Mouse (Mus musculus) ZHBTc4 (cell line): ENCODE results near the gene Rtn4rl2.

Source experiments
- DNase-seq: peaks from one replicate; pipeline ENCODE4 v3.0.0-alpha.2; 2011; ENCODE audit warnings: low read depth, low spot score

Gene Rtn4rl2

GRCm38 (mm10) chr2:84850407-84851129, 35.9 kb downstream of the Rtn4rl2 start:
- DNase-seq = no peak

DNA sequence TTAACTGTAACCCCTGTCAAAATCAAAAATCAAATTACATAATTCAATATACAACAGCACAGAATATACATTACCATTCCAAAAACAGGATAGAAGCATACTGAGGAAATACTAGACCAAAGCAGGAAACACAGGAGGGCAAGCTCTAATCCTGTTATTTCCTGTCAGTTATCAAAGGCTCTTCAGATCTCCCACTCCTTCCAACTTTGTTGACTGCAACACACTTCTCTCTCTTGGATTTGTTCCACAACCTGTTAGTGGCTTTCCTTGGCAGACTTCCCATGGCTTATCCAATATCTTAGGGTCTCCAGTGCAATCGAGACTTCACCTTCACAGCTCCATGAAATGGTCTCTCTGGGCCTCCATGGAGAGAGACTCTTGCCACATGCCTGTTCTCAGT, 41.3 kb downstream of the Rtn4rl2 start:
- no peak for DNase-seq

DNA sequence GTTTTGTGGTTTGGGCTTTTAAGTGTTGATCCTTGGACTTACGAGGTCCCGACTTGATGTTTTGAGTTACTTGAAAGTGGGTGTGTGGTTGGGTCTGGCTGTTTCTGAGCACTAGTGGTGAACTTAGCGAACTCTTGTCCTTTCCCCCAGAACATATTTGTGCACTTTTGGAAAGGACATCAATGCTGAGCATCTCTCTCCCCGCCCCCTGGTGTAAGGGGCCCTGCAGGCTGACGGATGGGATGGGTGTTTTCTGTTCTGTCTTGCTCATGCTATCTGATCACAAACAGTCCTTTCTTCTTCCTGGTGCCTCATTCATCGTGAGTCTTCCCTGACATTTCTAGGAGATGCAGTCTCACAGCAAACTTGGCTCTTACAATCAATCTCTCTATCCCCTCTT, 42.9 kb downstream of the Rtn4rl2 start:
- DNase-seq = no peak

GRCm38 (mm10) chr2:84841905-84842304, 44.6 kb downstream of the Rtn4rl2 start:
- no peak for DNase-seq

- peak; percentile 7 for DNase-seq
These were observed 45.6 kb downstream of the Rtn4rl2 start for GRCm38 (mm10) chr2:84840748-84841563.

DNA sequence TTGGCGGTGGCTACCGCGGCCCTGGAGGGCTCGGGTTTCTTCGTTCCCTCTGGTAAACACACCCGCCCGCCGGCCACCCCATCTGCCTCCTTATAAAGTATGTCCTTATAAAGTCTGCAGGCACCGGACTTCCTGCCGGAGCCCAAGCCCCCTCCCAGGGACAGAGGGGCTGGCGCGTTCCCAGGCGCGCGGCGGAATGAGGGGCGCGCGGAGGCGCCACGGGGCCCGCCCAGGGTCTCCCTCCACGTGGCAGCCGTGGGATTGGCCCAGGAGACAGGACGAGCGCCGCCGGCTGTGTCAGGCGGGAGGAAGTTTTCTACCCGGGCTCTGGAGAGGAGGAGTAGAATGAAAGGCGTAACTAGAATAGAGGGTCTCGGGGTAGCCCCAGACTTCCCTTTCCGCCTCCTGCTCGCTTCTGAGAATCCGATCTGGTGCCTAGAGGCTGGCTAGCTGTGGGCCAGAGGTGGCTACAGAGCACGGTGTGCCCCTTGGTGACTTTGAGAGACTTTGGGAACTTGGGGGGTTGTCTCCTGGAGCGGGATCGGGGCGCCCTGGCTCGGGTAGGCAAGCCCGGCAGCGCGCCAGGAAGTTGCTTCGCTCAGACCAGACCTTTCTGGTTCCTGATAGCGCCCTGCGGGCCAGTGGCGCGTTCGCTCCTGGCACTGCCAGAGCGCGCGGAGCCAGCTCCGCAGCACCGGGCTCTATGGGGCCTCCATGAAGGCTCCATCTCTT, 46.3 kb downstream of the Rtn4rl2 start:
- peak; percentile 71 for DNase-seq

DNA sequence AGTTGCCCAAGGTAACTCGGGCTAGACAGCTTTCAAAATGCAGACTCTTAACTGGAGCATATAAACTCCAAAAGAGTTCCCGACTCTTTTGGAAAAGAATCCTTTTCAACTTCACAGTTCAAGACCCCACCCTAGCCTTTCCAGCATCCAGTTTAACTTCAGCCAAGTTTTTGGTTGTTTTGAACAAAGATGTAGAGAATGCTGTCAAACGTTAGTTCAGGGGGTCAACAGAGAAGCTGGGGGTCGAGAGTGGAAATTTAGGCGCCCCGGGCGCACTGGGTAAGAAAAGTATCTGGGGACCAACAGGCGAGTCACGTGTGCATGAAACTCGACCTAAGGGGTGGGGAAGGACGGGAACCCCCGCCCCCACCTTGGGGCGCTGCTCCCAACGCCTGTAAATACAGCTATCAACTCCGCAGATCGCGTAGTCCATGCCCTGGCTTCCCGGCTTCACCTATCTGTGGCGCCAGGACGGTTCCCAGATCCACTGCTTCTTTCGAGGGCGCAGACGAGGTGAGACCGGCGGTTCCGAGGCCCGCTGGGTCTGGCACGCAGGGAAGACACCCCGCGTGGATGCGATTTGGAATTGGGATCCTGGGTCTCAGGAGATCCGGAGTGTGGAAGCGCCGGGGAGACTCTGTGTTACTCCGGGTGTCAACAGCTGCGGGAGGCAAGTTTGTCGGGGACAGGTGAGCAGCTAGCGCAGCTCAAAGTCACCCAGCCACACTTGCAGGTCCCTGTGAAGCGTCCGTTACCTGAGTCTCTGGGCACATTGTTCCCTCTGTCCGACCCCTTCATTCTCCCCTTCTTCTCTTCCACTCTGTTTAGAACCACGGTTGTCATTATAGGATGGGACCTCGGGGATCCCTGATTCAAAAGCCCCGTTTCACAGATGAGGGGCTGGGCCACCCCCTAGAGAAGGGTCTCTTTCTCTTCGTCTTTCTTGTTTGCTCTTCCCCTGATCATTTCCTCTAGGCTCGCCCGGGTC, 47.2 kb downstream of the Rtn4rl2 start:
- DNase-seq = peak; percentile 54

GRCm38 (mm10) chr2:84838593-84838949, 47.9 kb downstream of the Rtn4rl2 start, which contains the start of gene Slc43a1:
Slc43a1 (plus strand) TSS chr2:84838850.
- no peak for DNase-seq

DNA sequence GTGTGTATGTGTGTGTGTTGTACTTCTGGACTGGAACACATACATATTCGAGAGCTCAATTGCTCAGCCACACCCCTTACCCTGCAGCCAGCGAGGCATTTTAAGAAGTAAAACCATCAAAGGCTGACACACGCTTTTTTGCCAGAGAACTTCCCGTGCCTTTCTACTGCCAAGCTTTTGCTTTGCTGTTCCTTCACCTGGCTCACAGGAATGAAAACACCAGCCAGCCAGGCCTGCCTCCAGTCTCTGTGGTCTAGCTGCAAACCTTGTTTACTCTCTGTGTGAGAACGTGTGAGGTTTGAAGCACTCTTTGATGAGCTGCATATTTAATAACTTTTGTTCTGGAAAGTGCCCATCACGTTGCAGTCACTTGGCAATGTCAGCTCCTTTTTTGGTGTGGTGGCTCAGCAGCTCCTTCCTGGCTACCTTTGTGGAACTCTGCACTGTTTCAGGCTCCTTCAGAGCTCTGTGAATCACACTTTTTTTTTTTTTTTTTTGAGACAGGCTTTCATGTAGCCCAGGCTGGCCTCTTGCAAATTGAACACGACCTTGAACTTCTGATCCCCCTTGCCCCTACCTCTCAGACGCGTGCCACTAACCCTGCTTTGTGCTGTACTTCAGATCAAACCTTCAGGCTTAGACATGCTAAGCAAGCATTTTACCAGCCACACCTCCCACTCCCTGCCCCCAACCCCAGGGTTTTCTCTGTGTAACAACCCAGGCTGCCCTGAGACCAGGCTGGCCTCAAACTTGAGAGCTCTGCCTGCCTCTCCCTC, 48.5 kb downstream of the Rtn4rl2 start:
- peak; percentile 90 for DNase-seq

- DNase-seq = peak; percentile 85
These were observed 49.4 kb downstream of the Rtn4rl2 start for GRCm38 (mm10) chr2:84837107-84837506.

DNA sequence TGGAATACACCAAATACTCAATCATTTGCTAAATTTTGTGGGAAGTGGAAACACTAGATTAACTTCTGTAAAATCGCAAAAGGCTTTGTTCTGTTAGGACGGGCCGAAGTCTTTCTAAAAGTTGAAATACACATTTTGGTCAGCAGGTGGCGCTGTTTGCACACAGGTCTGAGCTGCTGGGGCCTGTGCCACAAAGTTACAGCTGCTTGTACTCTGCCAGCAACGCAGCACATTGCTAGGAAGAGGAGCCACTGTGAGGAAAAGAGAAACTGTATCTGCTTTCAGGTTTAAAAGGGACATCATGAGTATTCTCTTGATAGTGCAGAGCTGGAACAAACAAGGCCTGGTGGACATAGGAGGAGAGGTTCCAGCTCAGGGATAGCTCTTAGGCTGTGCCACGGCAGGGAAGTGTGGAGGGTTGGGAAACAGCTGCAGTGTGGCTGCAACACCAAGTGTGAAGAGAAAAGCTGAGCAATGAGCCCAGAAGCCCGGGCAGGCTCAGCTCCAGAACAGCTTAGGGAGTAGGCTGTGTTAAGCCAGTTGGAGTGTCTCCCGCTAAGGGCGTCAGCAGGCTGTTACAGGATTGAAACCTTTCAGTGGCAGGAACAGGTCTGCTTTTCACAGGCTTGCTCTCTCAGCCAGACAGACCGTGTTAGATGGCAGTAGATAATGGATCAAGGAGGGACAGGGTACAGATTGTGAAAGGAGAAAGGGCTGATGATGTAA, 54.7 kb downstream of the Rtn4rl2 start:
- peak; percentile 87 for DNase-seq

DNA sequence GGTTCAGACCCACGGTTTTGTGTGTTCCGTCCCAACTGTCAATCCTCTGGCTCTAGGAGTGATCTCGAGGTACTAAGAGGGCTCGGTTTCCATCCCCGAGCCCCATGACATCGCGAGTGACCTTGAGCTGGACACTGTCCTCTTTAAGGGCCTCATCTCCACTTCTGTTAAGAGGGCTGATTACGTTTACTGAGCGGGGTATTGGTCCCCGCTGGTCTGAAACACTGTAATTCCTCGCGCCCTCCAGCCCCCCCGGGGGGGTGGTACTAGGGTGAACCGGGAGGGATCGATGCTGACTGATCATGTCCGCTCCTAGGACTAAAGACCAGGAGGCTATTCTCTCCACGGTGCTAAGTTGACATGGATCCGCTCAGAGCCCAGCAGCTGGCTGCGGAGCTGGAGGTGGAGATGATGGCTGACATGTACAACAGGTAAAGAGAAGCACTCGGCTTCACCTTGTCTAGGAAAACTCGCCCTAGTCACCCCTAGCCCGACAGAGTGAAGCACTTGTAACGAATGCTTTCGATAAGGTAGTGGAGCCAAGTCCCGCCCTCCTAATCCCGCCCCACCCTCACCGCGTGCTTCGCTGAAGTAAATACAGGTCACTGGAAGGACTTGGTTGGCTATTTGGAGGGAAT, 59.1 kb downstream of the Rtn4rl2 start:
- peak; percentile 59 for DNase-seq

DNA sequence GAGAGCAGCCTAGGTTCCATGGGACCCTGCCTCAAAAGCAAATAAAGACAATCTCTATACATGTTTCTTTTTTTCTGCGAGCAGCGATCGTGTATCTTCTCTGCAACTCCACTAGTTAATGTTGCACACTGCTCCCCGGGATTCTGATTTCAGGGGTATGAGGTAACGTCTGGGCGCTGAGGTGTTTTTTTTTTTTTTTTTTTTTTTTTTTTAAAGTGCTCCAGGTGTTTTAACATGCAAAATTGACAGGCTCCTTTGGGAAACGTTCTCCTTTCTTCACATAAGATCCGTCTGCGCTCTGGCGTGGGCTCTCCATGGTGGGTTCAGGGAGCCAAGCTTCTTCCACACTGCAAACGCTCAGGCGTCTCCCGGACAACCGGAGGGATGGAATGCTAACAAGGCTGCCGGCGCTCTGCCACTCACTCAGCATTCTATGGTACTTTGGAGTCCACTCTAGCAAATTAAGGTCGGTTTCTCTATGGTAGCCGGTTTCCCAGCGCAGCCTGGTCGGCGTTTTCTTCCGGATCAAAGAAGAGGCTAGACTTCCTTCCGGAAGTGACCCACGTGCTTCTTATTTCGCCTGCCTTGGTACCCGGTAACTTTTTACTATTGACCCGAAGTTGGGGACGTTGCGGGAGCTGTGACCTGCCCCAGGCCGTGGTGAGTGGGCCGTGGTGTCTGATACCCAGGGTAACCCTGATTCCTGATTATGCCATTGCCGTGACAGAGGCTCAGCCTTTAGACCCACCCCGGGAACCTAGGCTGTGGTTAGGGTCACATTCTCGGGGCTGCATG, 59.8 kb downstream of the Rtn4rl2 start, which contains the start of gene Timm10:
Gene Timm10, plus strand, starts transcription at position 510 of the 795 bp plus-strand sequence.
- peak; percentile 97 for DNase-seq

DNA sequence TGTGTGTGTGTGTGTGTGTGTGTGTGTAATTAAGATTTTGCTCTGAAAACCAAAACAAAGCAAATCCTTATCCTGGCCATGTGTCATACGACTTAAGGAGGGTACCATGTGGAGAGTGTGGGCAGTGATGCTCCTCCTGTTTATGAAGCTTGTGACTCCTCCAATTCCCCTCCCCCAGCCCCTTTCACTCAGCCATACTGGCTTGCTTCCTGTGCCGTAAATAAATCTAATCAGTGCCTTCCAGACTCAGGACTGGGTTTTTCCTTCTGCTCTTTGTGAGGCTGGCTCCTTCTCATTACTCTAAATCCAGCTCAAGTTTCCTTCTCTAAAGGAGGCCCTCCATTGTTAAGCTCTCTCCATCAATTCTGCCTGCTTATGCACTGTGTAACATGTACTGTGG, 63.3 kb downstream of the Rtn4rl2 start:
- DNase-seq = no peak

GRCm38 (mm10) chr2:84822552-84822951, 64.0 kb downstream of the Rtn4rl2 start, which contains the start of gene Smtnl1:
Smtnl1 (minus strand) TSS chr2:84822652.
- DNase-seq = no peak
